Mouse (Mus musculus) T-cell, adult 2 months (primary cell): ENCODE data around the gene Lca5.
A peak's percentile ranks its signal among the peaks of the same experiment; 100 is the strongest.

Experiments
- DNase-seq: peaks from one replicate; pipeline ENCODE4 v3.0.0; 2022; ENCODE audit warnings: low spot score

Gene Lca5

GRCm38 (mm10) chr9:83440392-83441357, at the start of gene Lca5:
TSS of gene Lca5 (minus strand) at chr9:83441127.
- DNase-seq, result peak; percentile 91

GRCm38 (mm10) chr9:83488491-83489210, 47.7 kb upstream of the Lca5 start:
- DNase-seq, result no peak

- DNase-seq, result no peak
These were observed 47.0 kb upstream of the Lca5 start for GRCm38 (mm10) chr9:83487771-83488470.

- DNase-seq, result no peak
These were observed 45.0 kb upstream of the Lca5 start for GRCm38 (mm10) chr9:83485966-83486365.

- DNase-seq, result no peak
These were observed 44.4 kb upstream of the Lca5 start for GRCm38 (mm10) chr9:83485357-83485756.

- DNase-seq, result no peak
These were observed 42.5 kb upstream of the Lca5 start for GRCm38 (mm10) chr9:83483419-83483818.

- DNase-seq, result no peak
These were observed 41.4 kb upstream of the Lca5 start for GRCm38 (mm10) chr9:83482176-83482949.

GRCm38 (mm10) chr9:83469871-83470270, 28.9 kb upstream of the Lca5 start:
- no peak for DNase-seq

- peak; percentile 59 for DNase-seq
These were observed 6.8 kb upstream of the Lca5 start for GRCm38 (mm10) chr9:83447771-83448170.

- no peak for DNase-seq
These were observed 6.2 kb upstream of the Lca5 start for GRCm38 (mm10) chr9:83447176-83447575.

- DNase-seq, result peak; percentile 45
These were observed 3.3 kb downstream of the Lca5 start for GRCm38 (mm10) chr9:83437621-83438020.

- DNase-seq, result no peak
These were observed 6.4 kb downstream of the Lca5 start for GRCm38 (mm10) chr9:83434489-83434888.

GRCm38 (mm10) chr9:83433661-83434060, 7.3 kb downstream of the Lca5 start:
- DNase-seq, result peak; percentile 51

- DNase-seq, result no peak
These were observed 13.0 kb downstream of the Lca5 start for GRCm38 (mm10) chr9:83427926-83428325.

GRCm38 (mm10) chr9:83418965-83419364, 22.0 kb downstream of the Lca5 start:
- no peak for DNase-seq

- no peak for DNase-seq
These were observed 27.9 kb downstream of the Lca5 start for GRCm38 (mm10) chr9:83413046-83413445.

GRCm38 (mm10) chr9:83405150-83405549, 35.8 kb downstream of the Lca5 start:
- no peak for DNase-seq

GRCm38 (mm10) chr9:83400783-83401182, 40.1 kb downstream of the Lca5 start:
- no peak for DNase-seq

GRCm38 (mm10) chr9:83399414-83399813, 41.5 kb downstream of the Lca5 start:
- DNase-seq, result no peak

GRCm38 (mm10) chr9:83398260-83398659, 42.7 kb downstream of the Lca5 start:
- no peak for DNase-seq

- no peak for DNase-seq
These were observed 45.5 kb downstream of the Lca5 start for GRCm38 (mm10) chr9:83395456-83395855.

- DNase-seq, result no peak
These were observed 48.9 kb downstream of the Lca5 start for GRCm38 (mm10) chr9:83391996-83392395.
